Mouse (Mus musculus) activated CD4-positive, CD25-positive, alpha-beta regulatory T cell (primary cell): ENCODE measurements around the gene Olfr1087. TPM values are rescaled to one million over a fixed set of nuclear protein-coding genes. Genes with fewer than 3 reads are reported as not detected.

ENCODE experiments used
- polyA plus RNA-seq, 2 experiments: library from polyadenylated mRNA; unstranded; fragments of 100-300 nt; shearing (Covaris generic); gene quantifications; one replicate each; pipeline ENCODE4 v1.2.1; 2017

Olfr1087 gene
- polyA plus RNA-seq, result not detected

DNA sequence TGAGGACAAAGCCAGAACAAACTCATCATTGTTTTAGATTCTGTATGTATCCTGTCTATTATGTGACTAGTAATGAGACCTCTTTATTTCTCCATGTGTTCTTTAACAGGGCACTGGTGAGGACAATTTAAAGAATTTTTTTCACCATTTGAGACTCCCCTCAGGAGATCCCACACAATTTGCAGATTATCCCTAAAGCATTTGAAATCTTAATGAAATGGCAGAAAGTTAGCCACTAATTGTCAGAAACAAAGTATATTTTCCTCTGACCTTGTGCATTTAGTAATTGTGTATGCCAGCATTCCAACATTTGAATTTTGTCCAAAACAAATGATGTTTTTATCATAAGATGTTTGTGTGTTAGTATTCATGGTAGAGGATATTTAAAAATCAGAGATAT lies at the start of gene Olfr1087:
Gene Olfr1087, minus strand, starts transcription at position 101 of the 400 bp plus-strand sequence.

DNA sequence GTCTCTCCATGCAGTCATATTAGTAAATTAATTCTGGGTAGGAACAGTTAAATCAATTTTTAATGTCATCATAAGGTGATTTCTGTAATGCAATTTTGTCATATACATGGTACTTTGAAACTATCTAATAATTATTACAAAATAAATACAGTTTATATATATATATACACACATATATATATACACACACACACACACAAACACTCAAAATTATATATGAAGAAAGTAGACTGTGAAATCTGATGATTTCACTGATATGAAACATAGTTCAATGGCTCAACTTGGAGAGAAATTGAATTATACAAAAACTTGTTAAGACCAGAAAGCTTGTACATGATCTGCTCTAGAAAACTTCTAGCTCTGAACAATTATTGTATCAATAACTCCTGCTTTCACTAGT lies 35.4 kb upstream of the Olfr1087 start, which contains the start of gene Olfr1089:
Gene Olfr1089, minus strand, starts transcription at position 101 of the 400 bp plus-strand sequence.

DNA sequence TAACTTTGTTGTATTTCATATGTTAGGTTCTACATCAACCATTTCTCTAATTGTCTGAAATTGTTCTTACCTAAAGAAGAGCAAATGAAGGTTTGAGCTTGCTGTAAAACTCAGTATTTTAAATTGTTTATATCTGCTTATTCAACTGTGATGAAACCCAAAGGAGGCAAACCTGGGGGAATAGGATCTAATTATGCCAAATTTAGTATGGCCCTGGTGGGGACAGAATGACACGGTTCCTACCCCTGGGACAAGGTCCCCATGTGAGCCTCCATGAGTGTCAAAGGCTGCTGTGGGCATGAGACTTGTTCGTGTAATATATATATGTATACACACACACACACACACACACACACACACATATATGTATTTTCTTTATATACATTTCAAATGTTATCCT lies 18.2 kb downstream of the Olfr1087 start, which contains the start of gene Olfr1086:
Gene Olfr1086, minus strand, starts transcription at position 101 of the 400 bp plus-strand sequence.

DNA sequence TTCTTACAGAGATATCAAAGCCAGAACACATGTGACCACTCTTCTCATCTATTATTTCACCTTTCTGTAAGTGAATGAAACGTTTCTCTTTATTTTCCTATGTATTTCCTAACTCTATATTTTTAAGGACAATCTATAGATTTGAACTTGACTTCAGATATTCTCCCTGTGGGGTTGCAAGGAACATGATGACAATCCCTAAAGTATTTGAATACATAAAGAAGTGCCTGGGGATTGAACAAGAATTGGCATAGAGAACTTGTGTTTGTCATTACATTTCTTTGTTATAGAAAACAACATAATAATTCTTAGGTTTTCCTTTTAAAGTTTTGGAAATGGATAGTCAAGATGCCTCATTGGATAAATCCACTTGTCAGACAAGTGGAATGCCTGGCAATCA lies 36.3 kb downstream of the Olfr1087 start, which contains the start of gene Olfr1085:
Gene Olfr1085, minus strand, starts transcription at position 101 of the 400 bp plus-strand sequence.

DNA sequence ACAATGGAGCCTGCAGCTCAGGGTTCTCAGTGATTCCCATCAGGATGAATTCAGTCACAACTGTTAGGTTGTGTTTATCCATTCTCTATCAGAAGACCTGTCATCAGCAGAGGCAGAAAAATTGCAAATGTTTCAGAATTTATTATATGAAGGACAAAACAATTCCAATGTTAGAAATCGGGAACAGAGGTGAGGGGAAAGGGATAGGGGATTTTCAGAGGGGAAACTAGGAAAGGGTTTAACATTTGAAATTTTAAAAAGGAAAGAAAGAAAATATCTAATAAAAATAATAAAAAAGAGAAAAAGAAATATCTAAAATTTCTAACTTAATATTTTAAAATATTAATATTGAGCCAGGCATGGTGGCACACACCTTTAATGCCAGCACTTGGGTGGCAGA lies 58.6 kb downstream of the Olfr1087 start, which contains the start of gene Olfr1084:
Gene Olfr1084, minus strand, starts transcription at position 101 of the 400 bp plus-strand sequence.

Other genes with a start within 250 kb of the Olfr1087 start
- under 1 TPM in 1 of 2 experiments, not detected in 1; 0.34 TPM for gene Olfr1065, start 247.8 kb downstream of the Olfr1087 start, polyA plus RNA-seq
- not detected for gene Olfr1066, start 242.1 kb downstream of the Olfr1087 start, polyA plus RNA-seq
- not detected for gene Olfr228, start 211.0 kb downstream of the Olfr1087 start, polyA plus RNA-seq
- gene Olfr1076, start 189.9 kb downstream of the Olfr1087 start, polyA plus RNA-seq, result not detected
- not detected for gene Olfr1079, start 155.9 kb downstream of the Olfr1087 start, polyA plus RNA-seq
- gene Olfr1080, start 140.2 kb downstream of the Olfr1087 start, polyA plus RNA-seq, result not detected
- gene Olfr1082, start 99.4 kb downstream of the Olfr1087 start, polyA plus RNA-seq, result not detected
- gene Olfr1084, start 58.7 kb downstream of the Olfr1087 start, polyA plus RNA-seq, result not detected
- gene Olfr1085, start 36.4 kb downstream of the Olfr1087 start, polyA plus RNA-seq, result not detected
- gene Olfr1086, start 18.3 kb downstream of the Olfr1087 start, polyA plus RNA-seq, result not detected
- gene Olfr1089, start 35.3 kb upstream of the Olfr1087 start, polyA plus RNA-seq, result not detected
- gene Olfr1090, start 60.6 kb upstream of the Olfr1087 start, polyA plus RNA-seq, result under 1 TPM in 1 of 2 experiments, not detected in 1; 0.56 TPM
- not detected for gene Olfr1093, start 84.1 kb upstream of the Olfr1087 start, polyA plus RNA-seq
- not detected for gene Olfr141, start 111.6 kb upstream of the Olfr1087 start, polyA plus RNA-seq
- not detected for gene Olfr1094, start 126.3 kb upstream of the Olfr1087 start, polyA plus RNA-seq
- under 1 TPM in 1 of 2 experiments, not detected in 1; 0.57 TPM for gene Olfr1095, start 153.3 kb upstream of the Olfr1087 start, polyA plus RNA-seq
- gene Gm13723, start 176.4 kb upstream of the Olfr1087 start, polyA plus RNA-seq, result under 1 TPM; 0.04 to 0.28 TPM
- under 1 TPM in 1 of 2 experiments, not detected in 1; 0.17 TPM for gene Olfr1097, start 193.8 kb upstream of the Olfr1087 start, polyA plus RNA-seq
- under 1 TPM in 1 of 2 experiments, not detected in 1; 0.37 TPM for gene Olfr1098, start 226.2 kb upstream of the Olfr1087 start, polyA plus RNA-seq